Mouse (Mus musculus) neural tube, embryonic 13.5 days (tissue): ENCODE data around the gene Anxa9. TPM values are rescaled to one million over a fixed set of nuclear protein-coding genes. Genes with fewer than 3 reads are reported as not detected.

Source experiments
- ATAC-seq: fragments of 200-750 bp; cut with Nextera tagmentation; 2 replicates; pipeline ENCODE4 v1.8.0; 2017; ENCODE audit warnings: low read depth, mild to moderate bottlenecking, moderate TSS enrichment, moderate library complexity
- H3K27ac ChIP-seq: fragments of 300-500 bp; sonication (generic); replicated peaks from 2 replicates; pipeline ENCODE4 v1.5.1; 2015; ENCODE audit warnings: moderate library complexity, mild to moderate bottlenecking, inconsistent platforms
- H3K27me3 ChIP-seq: fragments of 300-500 bp; sonication (generic); 2 replicates; pipeline ENCODE4 v1.6.1; 2015; ENCODE audit warnings: mild to moderate bottlenecking, inconsistent platforms
- H3K36me3 ChIP-seq: fragments of 300-500 bp; sonication (generic); 2 replicates; pipeline ENCODE4 v1.6.1; 2015; ENCODE audit warnings: mild to moderate bottlenecking, inconsistent platforms
- H3K4me1 ChIP-seq: fragments of 300-500 bp; sonication (generic); replicated peaks from 2 replicates; pipeline ENCODE4 v1.6.1; 2015; ENCODE audit warnings: inconsistent platforms
- H3K4me2 ChIP-seq: fragments of 300-500 bp; sonication (generic); 2 replicates; pipeline ENCODE4 v1.6.1; 2015; ENCODE audit warnings: inconsistent platforms, mild to moderate bottlenecking, moderate library complexity
- H3K4me3 ChIP-seq: fragments of 300-500 bp; sonication (generic); 2 replicates; pipeline ENCODE4 v1.5.1; 2015; ENCODE audit warnings: mild to moderate bottlenecking, inconsistent platforms
- H3K9ac ChIP-seq: fragments of 300-500 bp; sonication (generic); 2 replicates; pipeline ENCODE4 v1.6.1; 2015; ENCODE audit warnings: moderate library complexity, mild to moderate bottlenecking, inconsistent platforms
- H3K9me3 ChIP-seq: fragments of 300-500 bp; sonication (generic); 2 replicates; pipeline ENCODE4 v1.6.1; 2016; ENCODE audit warnings: inconsistent platforms
- WGBS: fragments of 180-500 bp; shearing (Covaris S2); methylation state at CpG from one replicate; pipeline ENCODE4 v1.1.7; 2015; 5-methylcytosine and 5-hydroxymethylcytosine counted together
- polyA plus RNA-seq: library from polyadenylated mRNA; unstranded; fragments of >200 nt; fragmentation: Nextera tagmentation; extraction: Ambion mirVana; gene quantifications from 2 replicates; pipeline ENCODE4 v1.2.1, GENCODE M21; 2015

Gene Anxa9
- polyA plus RNA-seq, 1 experiment from 2014 or later, result 0.57 TPM

DNA sequence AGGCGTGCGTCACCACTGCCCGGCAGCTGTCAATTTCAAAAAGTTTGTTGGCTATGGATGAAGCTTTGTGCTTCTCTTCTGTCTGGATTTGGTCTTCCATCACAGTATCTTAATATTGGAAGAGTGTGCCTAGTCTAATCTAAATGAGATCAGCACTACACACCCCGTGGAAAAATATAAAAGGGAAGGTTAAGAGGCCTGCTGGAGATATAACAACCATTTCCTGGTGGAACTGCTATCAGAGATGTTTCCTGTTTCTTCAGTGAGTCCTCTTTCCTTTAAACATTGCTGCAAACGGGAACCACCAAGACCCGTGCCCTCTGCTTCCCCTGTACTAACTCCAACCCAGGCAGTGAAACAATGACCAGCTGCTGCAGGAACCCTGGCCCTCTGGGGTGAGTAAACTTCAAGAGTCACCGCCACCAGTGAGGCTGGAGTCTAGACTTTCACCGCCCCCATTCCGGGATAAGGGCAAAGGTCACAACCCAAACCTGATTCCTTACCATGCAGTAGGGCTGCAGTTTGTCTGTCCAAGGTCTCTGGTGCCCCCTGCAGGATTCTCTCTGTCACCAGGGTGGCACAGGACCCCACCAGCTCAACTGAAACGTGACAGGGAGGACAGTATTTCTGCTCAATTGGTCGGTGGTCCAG lies 43.8 kb downstream of the Anxa9 start:
- no peak for ATAC-seq
- H3K9ac ChIP-seq, result no peak overlapping the region
- no peak overlapping the region for H3K27ac ChIP-seq
- no peaks in the 10 kb centered on the region for H3K9me3 ChIP-seq
- no peak overlapping the region for H3K4me2 ChIP-seq
- H3K27me3 ChIP-seq, result no peaks in the 10 kb centered on the region
- H3K36me3 ChIP-seq, result peaks cover 92% of the 10 kb centered on the region
- WGBS, result 51% methylated on average over 11 of the region's 11 CpGs
- no peaks in the 10 kb centered on the region for H3K4me1 ChIP-seq
- no peak overlapping the region for H3K4me3 ChIP-seq

DNA sequence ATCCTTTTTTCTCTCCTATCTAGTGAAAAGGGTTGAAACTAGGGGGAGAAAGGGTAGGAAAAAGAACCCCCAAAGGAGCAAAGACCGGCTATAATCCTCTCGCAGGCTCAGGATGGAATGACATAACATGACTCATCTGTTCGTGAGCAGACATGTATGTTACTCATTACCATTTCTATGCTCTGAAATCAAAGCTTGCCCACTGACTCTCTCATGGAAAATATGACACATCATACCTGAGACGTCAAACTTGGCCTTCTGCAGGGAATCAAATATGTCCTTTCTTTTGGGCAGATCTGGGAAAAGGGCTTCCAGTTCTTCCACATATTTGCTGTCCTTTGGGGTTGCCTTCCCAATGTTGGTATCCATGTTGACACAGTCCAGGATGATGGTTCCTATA lies 45.0 kb downstream of the Anxa9 start:
- 93% methylated on average over 4 of the region's 4 CpGs for WGBS
- Histone ChIP-seq H3K27ac (no peak overlapping the region), H3K36me3 (peaks cover 91% of the 10 kb centered on the region), H3K4me1 (no peaks in the 10 kb centered on the region), H3K4me3 (no peak overlapping the region), H3K9ac (no peak overlapping the region), H3K4me2 (no peak overlapping the region), H3K27me3 (no peaks in the 10 kb centered on the region), H3K9me3 (no peaks in the 10 kb centered on the region)
- no peak for ATAC-seq

DNA sequence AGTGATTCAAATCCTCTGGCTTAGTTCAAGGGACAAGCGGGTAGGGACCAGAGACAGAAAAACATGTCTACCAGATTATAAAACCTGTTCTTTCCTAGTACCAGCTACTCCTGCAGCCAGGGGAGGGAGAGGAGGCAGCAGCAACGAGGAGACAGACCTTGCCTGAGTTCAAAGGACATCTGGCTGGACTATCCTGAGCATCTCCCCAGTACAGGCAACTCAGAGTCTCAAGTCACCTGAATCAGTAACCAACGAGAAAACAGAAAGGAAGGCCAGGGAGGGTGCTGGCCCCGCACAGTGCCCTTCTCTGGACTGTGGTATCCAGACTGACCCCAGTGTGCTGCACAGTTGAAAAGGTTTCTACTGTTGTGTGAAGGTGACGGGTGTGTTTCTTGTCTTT lies 50.0 kb downstream of the Anxa9 start:
- H3K27ac ChIP-seq, result no peak overlapping the region
- no peak for ATAC-seq
- H3K9me3 ChIP-seq, result no peaks in the 10 kb centered on the region
- H3K36me3 ChIP-seq, result peaks cover 90% of the 10 kb centered on the region
- 85% methylated on average over 5 of the region's 5 CpGs for WGBS
- no peak overlapping the region for H3K4me2 ChIP-seq
- H3K9ac ChIP-seq, result no peak overlapping the region
- H3K4me3 ChIP-seq, result no peak overlapping the region
- no peaks in the 10 kb centered on the region for H3K4me1 ChIP-seq
- H3K27me3 ChIP-seq, result no peaks in the 10 kb centered on the region

DNA sequence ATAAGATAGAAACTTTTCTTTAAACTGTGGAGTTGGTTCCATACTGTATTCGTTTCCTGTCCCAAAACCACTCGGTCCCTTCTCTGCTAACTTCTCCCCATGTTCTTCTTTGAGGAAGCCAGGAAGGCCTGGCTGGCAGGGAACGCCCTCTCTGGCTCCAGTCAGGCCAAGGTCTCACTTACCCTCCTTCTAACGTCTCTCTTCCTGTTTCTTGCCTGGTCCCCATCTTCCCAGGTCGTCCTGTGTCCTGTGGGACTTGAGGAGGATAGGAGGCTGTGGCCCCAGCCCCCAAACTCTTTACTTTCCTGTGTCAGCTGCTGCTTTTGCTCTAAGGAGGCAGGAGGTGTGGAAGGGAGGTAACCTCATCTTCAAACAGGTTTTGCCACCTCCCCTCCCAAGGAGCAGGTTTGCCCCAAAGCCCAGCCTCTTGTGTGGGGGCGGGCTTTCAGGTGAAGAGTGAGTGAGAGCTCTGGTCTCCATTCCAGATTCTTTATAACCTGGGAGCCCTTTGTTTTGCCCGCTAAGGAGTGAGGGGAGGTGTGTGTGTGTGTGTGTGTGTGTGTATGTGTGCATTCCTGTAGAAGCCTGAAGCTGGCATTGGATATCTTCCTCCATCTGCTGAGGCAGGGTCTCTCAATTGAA lies 56.1 kb downstream of the Anxa9 start, which contains the start of gene Bnipl:
Gene Bnipl (minus strand): TSS at position 411 of the 642 bp plus-strand sequence.
- Histone ChIP-seq H3K27me3 (no peaks in the 10 kb centered on the region), H3K4me2 (no peak within 1 kb of the TSS), H3K36me3 (peaks cover 55% of the 10 kb centered on the region), H3K9ac (no peak within 1 kb of the TSS), H3K4me1 (no peaks in the 10 kb centered on the region), H3K9me3 (no peaks in the 10 kb centered on the region), H3K27ac (no peak within 1 kb of the TSS), H3K4me3 (no peak within 1 kb of the TSS)
- 54% methylated on average over 7 of the region's 7 CpGs for WGBS
- ATAC-seq, result no peak

DNA sequence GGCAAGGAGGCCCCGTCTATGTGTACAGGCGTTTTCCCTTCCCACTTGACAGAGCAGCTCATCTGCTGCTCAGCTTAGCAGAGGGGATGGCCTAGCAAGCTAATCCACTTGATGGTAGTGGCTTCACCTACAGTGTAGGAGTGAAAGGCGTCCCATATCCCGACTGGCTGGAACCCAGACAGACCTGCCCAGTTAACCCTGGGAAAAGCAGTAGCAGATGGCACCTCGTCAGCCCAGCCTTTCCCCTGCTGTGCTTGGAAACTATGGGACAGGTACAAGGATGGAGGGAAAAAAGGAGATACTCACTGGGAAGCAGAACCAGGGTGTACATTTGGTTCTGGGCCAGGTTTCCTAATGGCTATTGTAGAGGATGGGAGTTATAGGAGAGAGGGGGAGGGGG lies 56.6 kb downstream of the Anxa9 start:
- Histone ChIP-seq H3K9me3 (no peaks in the 10 kb centered on the region), H3K9ac (no peak overlapping the region), H3K4me2 (no peak overlapping the region), H3K27ac (no peak overlapping the region), H3K36me3 (peaks cover 53% of the 10 kb centered on the region), H3K27me3 (no peaks in the 10 kb centered on the region), H3K4me1 (no peaks in the 10 kb centered on the region), H3K4me3 (no peak overlapping the region)
- WGBS, result 86% methylated on average over 5 of the region's 5 CpGs
- no peak for ATAC-seq

DNA sequence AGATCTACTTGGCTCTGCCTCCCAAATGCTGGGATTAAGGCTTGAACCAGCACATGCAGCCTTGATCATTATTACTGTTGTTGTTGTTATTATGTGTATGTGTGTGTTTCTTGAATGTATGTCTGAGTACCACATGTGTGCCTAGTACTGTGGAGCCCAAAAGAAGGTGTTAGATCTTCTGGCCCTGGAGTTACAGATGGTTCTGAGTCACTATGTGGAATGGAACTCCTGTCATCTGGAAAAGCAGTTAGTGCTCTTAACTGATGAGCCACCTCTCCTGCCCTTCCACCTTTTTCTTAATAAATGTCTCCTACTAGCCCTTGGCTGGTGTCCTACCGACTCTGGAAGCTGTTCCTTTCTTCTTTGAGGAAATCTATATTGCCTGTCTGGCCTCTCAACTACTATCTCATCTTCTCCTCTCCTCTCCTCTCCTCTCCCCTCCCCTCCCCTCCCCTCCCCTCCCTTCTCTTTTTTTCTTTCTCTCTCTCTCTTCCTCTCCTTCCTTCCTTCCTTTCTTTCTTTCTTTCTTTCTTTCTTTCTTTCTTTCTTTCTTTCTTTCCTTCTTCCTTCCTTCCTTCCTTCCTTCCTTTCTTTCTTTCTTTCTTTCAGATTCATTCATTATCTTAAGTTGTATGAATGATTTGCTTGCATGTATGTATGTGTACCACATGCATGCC lies 59.2 kb downstream of the Anxa9 start:
- WGBS, result 81% methylated on average over 1 of the region's 1 CpGs
- H3K9me3 ChIP-seq, result no peaks in the 10 kb centered on the region
- no peak overlapping the region for H3K9ac ChIP-seq
- H3K4me3 ChIP-seq, result no peak overlapping the region
- no peaks in the 10 kb centered on the region for H3K27me3 ChIP-seq
- H3K27ac ChIP-seq, result no peak overlapping the region
- no peaks in the 10 kb centered on the region for H3K4me1 ChIP-seq
- no peak overlapping the region for H3K4me2 ChIP-seq
- ATAC-seq, result no peak
- peaks cover 36% of the 10 kb centered on the region for H3K36me3 ChIP-seq

DNA sequence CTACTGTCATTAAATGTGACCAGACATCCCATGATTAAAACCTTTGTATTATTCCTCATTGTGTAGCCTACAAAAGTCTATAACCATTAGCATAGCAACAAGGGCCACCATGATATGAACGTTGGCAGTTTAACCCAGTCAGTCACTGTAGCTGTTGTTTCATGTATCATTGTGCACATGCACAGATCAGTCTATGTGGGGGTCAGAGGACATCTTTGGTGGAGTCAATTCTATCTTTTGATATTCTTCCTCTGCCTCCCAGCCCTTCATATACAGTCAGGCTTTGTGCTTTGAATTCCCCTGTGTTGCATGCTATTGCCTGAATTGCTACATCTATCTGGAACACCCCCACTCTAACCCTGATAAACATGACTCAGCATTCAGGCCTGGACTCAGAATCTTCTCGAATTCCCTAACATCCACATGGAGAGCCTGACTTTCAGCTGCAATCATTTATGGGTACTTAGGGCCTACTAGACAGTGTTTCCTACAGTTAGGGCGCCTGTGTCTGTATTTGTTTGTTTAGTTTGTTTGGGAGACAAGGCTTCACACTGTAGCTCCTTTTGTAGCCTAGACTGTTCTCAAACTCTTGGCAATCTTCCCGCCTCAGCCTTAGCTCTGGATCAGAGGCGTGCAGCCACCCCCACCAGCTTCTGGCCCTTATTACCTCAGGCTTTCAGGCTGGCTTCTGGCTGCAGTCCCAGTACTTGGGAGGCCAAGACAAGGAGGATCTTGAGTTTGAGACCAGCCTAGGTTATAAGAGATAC lies 60.3 kb downstream of the Anxa9 start:
- ATAC-seq, result no peak
- Histone ChIP-seq H3K9me3 (no peaks in the 10 kb centered on the region), H3K36me3 (peaks cover 33% of the 10 kb centered on the region), H3K4me3 (no peak overlapping the region), H3K4me2 (no peak overlapping the region), H3K4me1 (no peaks in the 10 kb centered on the region), H3K27me3 (no peaks in the 10 kb centered on the region), H3K9ac (no peak overlapping the region), H3K27ac (no peak overlapping the region)
- 85% methylated on average over 5 of the region's 5 CpGs for WGBS

Other genes starting within 250 kb of the Anxa9 start
- 17.3 and 18.6 TPM in 2 replicates for gene Pip5k1a, start 200.2 kb downstream of the Anxa9 start, polyA plus RNA-seq
- 201 and 203 TPM in 2 replicates for gene Vps72, start 196.2 kb downstream of the Anxa9 start, polyA plus RNA-seq
- 0.96 and 1.7 TPM in 2 replicates for gene Tmod4, start 182.7 kb downstream of the Anxa9 start, polyA plus RNA-seq
- 96.8 and 98.2 TPM in 2 replicates for gene Scnm1, start 173.2 kb downstream of the Anxa9 start, polyA plus RNA-seq
- gene Lysmd1, start 173.1 kb downstream of the Anxa9 start, polyA plus RNA-seq, result 34.7 and 39.1 TPM in 2 replicates
- 3.0 and 3.3 TPM in 2 replicates for gene Tnfaip8l2, start 164.8 kb downstream of the Anxa9 start, polyA plus RNA-seq
- gene Sema6c, start 146.7 kb downstream of the Anxa9 start, polyA plus RNA-seq, result 33.8 and 34.3 TPM in 2 replicates
- 3.3 and 4.1 TPM in 2 replicates for gene Gabpb2, start 89.3 kb downstream of the Anxa9 start, polyA plus RNA-seq
- 60.8 and 61.3 TPM in 2 replicates for gene Cdc42se1, start 78.4 kb downstream of the Anxa9 start, polyA plus RNA-seq
- 267 and 299 TPM in 2 replicates for gene Mllt11, start 75.0 kb downstream of the Anxa9 start, polyA plus RNA-seq
- gene Gm128, start 65.6 kb downstream of the Anxa9 start, polyA plus RNA-seq, result 0.15 TPM in 1 of 2 replicates, not detected in the other
- gene Bnipl, start 56.0 kb downstream of the Anxa9 start, polyA plus RNA-seq, result not detected in 2 replicates
- gene Mindy1, start 25.8 kb downstream of the Anxa9 start, polyA plus RNA-seq, result 49.3 and 52.7 TPM in 2 replicates
- gene Prune1, start 25.1 kb downstream of the Anxa9 start, polyA plus RNA-seq, result 46.3 and 47.1 TPM in 2 replicates
- gene Cers2, start 7.6 kb upstream of the Anxa9 start, polyA plus RNA-seq, result 96.7 and 104 TPM in 2 replicates
- 43.0 and 44.6 TPM in 2 replicates for gene Setdb1, start 50.0 kb upstream of the Anxa9 start, polyA plus RNA-seq
- not detected in 2 replicates for gene 4930558C23Rik, start 95.7 kb upstream of the Anxa9 start, polyA plus RNA-seq
- 19.2 and 22.7 TPM in 2 replicates for gene Arnt, start 127.2 kb upstream of the Anxa9 start, polyA plus RNA-seq
- gene Ctsk, start 192.1 kb upstream of the Anxa9 start, polyA plus RNA-seq, result 13.3 and 19.2 TPM in 2 replicates
- gene Ctss, start 219.6 kb upstream of the Anxa9 start, polyA plus RNA-seq, result 17.7 and 18.9 TPM in 2 replicates